Comparison of ENCODE assay signal across 7 mouse cellular contexts in genomic region chr15:84852457-84853070, GRCm38 (mm10). TPM values are rescaled to one million over a fixed set of nuclear protein-coding genes. Genes with fewer than 3 reads are reported as not detected.
DNase-seq lines count a peak whose midpoint lies in the region; ATAC-seq and TF ChIP-seq lines count a peak whose summit lies in the region.

No protein-coding gene starts in this region.

- peaks cover 58% of the 10 kb centered on the region for H3K4me1 ChIP-seq in E14TG2a.4 (replicated peaks; ENCODE audit: low read depth, low read length)
- H3K4me1 ChIP-seq in forebrain, embryonic 12.5 days, result peaks cover 63% of the 10 kb centered on the region
- peaks cover 67% of the 10 kb centered on the region for H3K4me1 ChIP-seq in hindbrain, embryonic 15.5 days (replicated peaks)
- peaks cover 42% of the 10 kb centered on the region for H3K4me1 ChIP-seq in limb, embryonic 13.5 days

- H3K4me2 ChIP-seq in forebrain, embryonic 12.5 days, result peak overlapping the region; percentile 77
- H3K4me2 ChIP-seq in hindbrain, embryonic 15.5 days, result peak overlapping the region; percentile 99
- H3K4me2 ChIP-seq in limb, embryonic 13.5 days (replicated peaks), result peak overlapping the region; percentile 99

- H3K9me3 ChIP-seq in E14TG2a.4 (ENCODE audit: low read length), result no peaks in the 10 kb centered on the region
- no peaks in the 10 kb centered on the region for H3K9me3 ChIP-seq in forebrain, embryonic 12.5 days
- H3K9me3 ChIP-seq in hindbrain, embryonic 15.5 days, result no peaks in the 10 kb centered on the region
- H3K9me3 ChIP-seq in limb, embryonic 13.5 days, result no peaks in the 10 kb centered on the region

- H3K4me3 ChIP-seq in E14TG2a.4 (replicated peaks; ENCODE audit: low read length), result peak overlapping the region; percentile 94
- peak overlapping the region; percentile 90 for H3K4me3 ChIP-seq in forebrain, embryonic 12.5 days (replicated peaks)
- H3K4me3 ChIP-seq in hindbrain, embryonic 15.5 days, result peak overlapping the region; percentile 70
- peak overlapping the region; percentile 73 for H3K4me3 ChIP-seq in limb, embryonic 13.5 days

- peak overlapping the region; percentile 98 for H3K27ac ChIP-seq in forebrain, embryonic 12.5 days
- peak overlapping the region; percentile 95 for H3K27ac ChIP-seq in hindbrain, embryonic 15.5 days (replicated peaks)
- peak overlapping the region; percentile 88 for H3K27ac ChIP-seq in limb, embryonic 13.5 days

- H3K27me3 ChIP-seq in E14TG2a.4 (ENCODE audit: insufficient read depth, low read length), result peaks cover 44% of the 10 kb centered on the region
- no peaks in the 10 kb centered on the region for H3K27me3 ChIP-seq in forebrain, embryonic 12.5 days
- H3K27me3 ChIP-seq in hindbrain, embryonic 15.5 days, result no peaks in the 10 kb centered on the region
- H3K27me3 ChIP-seq in limb, embryonic 13.5 days, result peaks cover 15% of the 10 kb centered on the region

- DNase-seq in adrenal gland, adult 8-10 months, result peak; percentile 16
- peak; percentile 18 for DNase-seq in skeletal muscle tissue, adult 2 months (ENCODE audit: low read depth, low spot score)
- DNase-seq in urinary bladder, adult 18-20 months (ENCODE audit: low spot score in 2 of 2), result no peak

- TF ChIP-seq CTCF in E14TG2a.4 (conservative IDR thresholded peaks at IDR 0.05; ENCODE audit: low read length), result no peak

- WGBS in forebrain, embryonic 12.5 days, result 4% methylated on average over 10 of the region's 10 CpGs
- 5% methylated on average over 10 of the region's 10 CpGs for WGBS in hindbrain, embryonic 15.5 days
- WGBS in limb, embryonic 13.5 days, result 4% methylated on average over 10 of the region's 10 CpGs

- H3K9ac ChIP-seq in forebrain, embryonic 12.5 days, result peak overlapping the region; percentile 96
- H3K9ac ChIP-seq in hindbrain, embryonic 15.5 days, result peak overlapping the region; percentile 74
- peak overlapping the region; percentile 73; the same call in 1 of the 2 replicates for H3K9ac ChIP-seq in limb, embryonic 13.5 days

- H3K36me3 ChIP-seq in E14TG2a.4 (ENCODE audit: insufficient read depth, low read length), result peaks cover 6% of the 10 kb centered on the region; the same call in 1 of the 2 replicates
- peaks cover 15% of the 10 kb centered on the region for H3K36me3 ChIP-seq in forebrain, embryonic 12.5 days (replicated peaks)
- no peaks in the 10 kb centered on the region for H3K36me3 ChIP-seq in hindbrain, embryonic 15.5 days
- H3K36me3 ChIP-seq in limb, embryonic 13.5 days, result no peaks in the 10 kb centered on the region

- no peak for ATAC-seq in forebrain, embryonic 12.5 days (ENCODE audit: low FRiP score)
- no peak for ATAC-seq in hindbrain, embryonic 15.5 days (ENCODE audit: low FRiP score, low read depth)
- no peak for ATAC-seq in limb, embryonic 13.5 days (ENCODE audit: low FRiP score, low read depth)

RNA-seq across cellular contexts. Expression of gene Phf21b, which starts 3.3 kb away (rescaled TPM):
- total RNA-seq in adrenal gland, adult 8-10 months (2022), result 1 to 10 TPM; 4.4 to 5.7 (median 4.9) TPM
- polyA plus RNA-seq in forebrain, embryonic 12.5 days (2016; fragmentation: Nextera tagmentation; extraction: Ambion mirVana), result 17.6 and 24.4 TPM in 2 replicates
- polyA plus RNA-seq in hindbrain, embryonic 15.5 days (2015; fragmentation: Nextera tagmentation; extraction: Ambion mirVana), result 4.0 and 4.4 TPM in 2 replicates
- polyA plus RNA-seq in limb, embryonic 13.5 days (2015; fragmentation: Nextera tagmentation; extraction: Ambion mirVana), result 0.48 and 0.73 TPM in 2 replicates

Comparison
In these comparisons a context has a peak if more than half of its experiments do, and no peak if none do; other contexts are left out.
1. DNase-seq: peak in adrenal gland, adult 8-10 months (single experiment) and skeletal muscle tissue, adult 2 months (single experiment); none in urinary bladder, adult 18-20 months (0 of 2).
2. Peak in every context shown above with its lines, with median percentiles within 50 percentile points of each other: H3K4me3 ChIP-seq, H3K27ac ChIP-seq, H3K4me2 ChIP-seq and H3K9ac ChIP-seq.